Mouse (Mus musculus): Measurements from ENCODE around the gene Tet3. TPM values are rescaled to one million over a fixed set of nuclear protein-coding genes. Genes with fewer than 3 reads are reported as not detected.

The Tet3 gene
- polyA plus RNA-seq, 1 experiment from 2014 or later: 67.0 TPM

GRCm38 (mm10) chr6:83499078-83499477 lies 40.2 kb upstream of the Tet3 start:
- H3K9me3 ChIP-seq (ENCODE audit: control insufficient read depth, low read length): no peaks in the 10 kb centered on the region
- H3K4me3 ChIP-seq (ENCODE audit: low read depth, low read length): no peak overlapping the region
- no peak overlapping the region for H3K27ac ChIP-seq (ENCODE audit: low read depth, low read length)
- H3K4me2 ChIP-seq (ENCODE audit: low read depth, low read length): no peak overlapping the region
- 95% methylated on average over 10 of the region's 10 CpGs for WGBS
- ATAC-seq (ENCODE audit: low read depth): no peak
- 0 out of 2 replicates have a peak, but pooled peaks cover 2% of the 10 kb centered on the region for H3K36me3 ChIP-seq (ENCODE audit: control insufficient read depth, insufficient read depth, low read length)
- no peaks in the 10 kb centered on the region for H3K27me3 ChIP-seq (ENCODE audit: control insufficient read depth, insufficient read depth, low read length)
- no peak overlapping the region for H3K9ac ChIP-seq (replicated peaks; ENCODE audit: low read depth, low read length)
- no peaks in the 10 kb centered on the region for H3K4me1 ChIP-seq (ENCODE audit: control insufficient read depth, insufficient read depth, low read length)

GRCm38 (mm10) chr6:83496753-83497710 lies 38.1 kb upstream of the Tet3 start:
- Histone ChIP-seq H3K9me3 (ENCODE audit: control insufficient read depth, low read length) (no peaks in the 10 kb centered on the region), H3K4me3 (ENCODE audit: low read depth, low read length) (no peak overlapping the region), H3K27ac (ENCODE audit: low read depth, low read length) (no peak overlapping the region), H3K4me2 (ENCODE audit: low read depth, low read length) (no peak overlapping the region), H3K9ac (replicated peaks; ENCODE audit: low read depth, low read length) (no peak overlapping the region), H3K4me1 (ENCODE audit: control insufficient read depth, insufficient read depth, low read length) (no peaks in the 10 kb centered on the region), H3K36me3 (ENCODE audit: control insufficient read depth, insufficient read depth, low read length) (peaks cover 11% of the 10 kb centered on the region; the same call in 1 of the 2 replicates), H3K27me3 (ENCODE audit: control insufficient read depth, insufficient read depth, low read length) (no peaks in the 10 kb centered on the region)
- 88% methylated on average over 22 of the region's 22 CpGs for WGBS
- ATAC-seq (ENCODE audit: low read depth): no peak

- Histone ChIP-seq H3K27me3 (ENCODE audit: control insufficient read depth, insufficient read depth, low read length) (no peaks in the 10 kb centered on the region), H3K4me1 (ENCODE audit: control insufficient read depth, insufficient read depth, low read length) (no peaks in the 10 kb centered on the region), H3K4me2 (ENCODE audit: low read depth, low read length) (no peak overlapping the region), H3K9me3 (ENCODE audit: control insufficient read depth, low read length) (no peaks in the 10 kb centered on the region), H3K36me3 (ENCODE audit: control insufficient read depth, insufficient read depth, low read length) (peaks cover 11% of the 10 kb centered on the region; the same call in 1 of the 2 replicates), H3K9ac (replicated peaks; ENCODE audit: low read depth, low read length) (no peak overlapping the region), H3K27ac (ENCODE audit: low read depth, low read length) (no peak overlapping the region), H3K4me3 (ENCODE audit: low read depth, low read length) (no peak overlapping the region)
- WGBS: 92% methylated on average over 9 of the region's 9 CpGs
- ATAC-seq (ENCODE audit: low read depth): no peak
Measured at GRCm38 (mm10) chr6:83496009-83496752, 37.3 kb upstream of the Tet3 start.

- H3K27ac ChIP-seq (ENCODE audit: low read depth, low read length): no peak overlapping the region
- H3K27me3 ChIP-seq (ENCODE audit: control insufficient read depth, insufficient read depth, low read length): no peaks in the 10 kb centered on the region
- no peak overlapping the region for H3K9ac ChIP-seq (replicated peaks; ENCODE audit: low read depth, low read length)
- H3K4me2 ChIP-seq (ENCODE audit: low read depth, low read length): no peak overlapping the region
- peaks cover 42% of the 10 kb centered on the region for H3K36me3 ChIP-seq (ENCODE audit: control insufficient read depth, insufficient read depth, low read length)
- 86% methylated on average over 4 of the region's 4 CpGs for WGBS
- no peaks in the 10 kb centered on the region for H3K9me3 ChIP-seq (ENCODE audit: control insufficient read depth, low read length)
- ATAC-seq (ENCODE audit: low read depth): no peak
- H3K4me3 ChIP-seq (ENCODE audit: low read depth, low read length): no peak overlapping the region
- no peaks in the 10 kb centered on the region for H3K4me1 ChIP-seq (ENCODE audit: control insufficient read depth, insufficient read depth, low read length)
Measured at GRCm38 (mm10) chr6:83490622-83491021, 31.7 kb upstream of the Tet3 start.

DNA sequence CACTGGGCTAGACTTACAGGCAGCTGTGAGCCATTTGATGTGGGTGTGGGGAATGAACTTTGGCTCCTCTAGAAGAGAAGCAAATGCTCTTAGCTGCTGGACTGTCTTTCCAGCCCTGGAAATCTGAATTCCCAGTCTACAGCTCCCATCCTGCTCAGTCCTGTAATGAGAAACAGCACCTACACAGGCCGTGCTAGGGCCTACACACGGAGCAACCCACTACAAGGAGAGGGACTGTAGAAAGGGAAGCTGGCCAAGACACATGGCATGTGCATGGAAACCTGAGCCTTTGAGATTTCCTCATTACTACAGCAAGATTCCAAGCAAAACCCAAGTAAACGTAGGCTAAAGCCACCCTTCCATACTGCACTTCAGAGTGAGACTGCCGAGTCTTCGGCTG lies 29.3 kb upstream of the Tet3 start:
- WGBS: 94% methylated on average over 5 of the region's 5 CpGs
- Histone ChIP-seq H3K9ac (replicated peaks; ENCODE audit: low read depth, low read length) (no peak overlapping the region), H3K27ac (ENCODE audit: low read depth, low read length) (no peak overlapping the region), H3K27me3 (ENCODE audit: control insufficient read depth, insufficient read depth, low read length) (no peaks in the 10 kb centered on the region), H3K4me3 (ENCODE audit: low read depth, low read length) (no peak overlapping the region), H3K4me2 (ENCODE audit: low read depth, low read length) (no peak overlapping the region), H3K4me1 (ENCODE audit: control insufficient read depth, insufficient read depth, low read length) (no peaks in the 10 kb centered on the region), H3K36me3 (ENCODE audit: control insufficient read depth, insufficient read depth, low read length) (peaks cover 37% of the 10 kb centered on the region), H3K9me3 (ENCODE audit: control insufficient read depth, low read length) (no peaks in the 10 kb centered on the region)
- ATAC-seq (ENCODE audit: low read depth): no peak

- Histone ChIP-seq H3K4me2 (ENCODE audit: low read depth, low read length) (no peak overlapping the region), H3K4me3 (ENCODE audit: low read depth, low read length) (no peak overlapping the region), H3K27me3 (ENCODE audit: control insufficient read depth, insufficient read depth, low read length) (no peaks in the 10 kb centered on the region), H3K4me1 (ENCODE audit: control insufficient read depth, insufficient read depth, low read length) (no peaks in the 10 kb centered on the region), H3K9ac (replicated peaks; ENCODE audit: low read depth, low read length) (no peak overlapping the region), H3K36me3 (ENCODE audit: control insufficient read depth, insufficient read depth, low read length) (peaks cover 37% of the 10 kb centered on the region), H3K9me3 (ENCODE audit: control insufficient read depth, low read length) (no peaks in the 10 kb centered on the region), H3K27ac (ENCODE audit: low read depth, low read length) (no peak overlapping the region)
- WGBS: 95% methylated on average over 4 of the region's 4 CpGs
- ATAC-seq (ENCODE audit: low read depth): no peak
Measured at GRCm38 (mm10) chr6:83487298-83487697, 28.4 kb upstream of the Tet3 start.

DNA sequence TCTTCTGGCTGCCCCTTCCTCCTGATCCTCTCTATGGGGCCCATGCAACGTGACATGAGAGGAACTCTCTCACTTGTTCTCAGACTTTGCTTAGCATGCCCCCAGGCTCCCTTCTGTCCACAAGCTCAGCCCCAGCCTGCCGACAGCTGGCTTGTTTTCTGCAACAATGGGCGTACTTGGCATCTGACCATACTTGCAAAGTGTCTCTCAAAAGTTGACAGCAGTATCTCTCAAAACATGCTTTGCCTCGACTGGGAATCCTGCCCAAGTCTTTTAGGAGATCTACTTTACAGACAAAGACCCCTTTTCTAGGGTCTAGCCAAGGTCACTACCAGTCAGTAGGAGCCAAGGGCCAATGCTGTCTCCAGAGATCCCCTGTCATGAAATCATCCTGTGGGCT lies 27.0 kb upstream of the Tet3 start:
- no peak overlapping the region for H3K9ac ChIP-seq (replicated peaks; ENCODE audit: low read depth, low read length)
- no peaks in the 10 kb centered on the region for H3K27me3 ChIP-seq (ENCODE audit: control insufficient read depth, insufficient read depth, low read length)
- H3K27ac ChIP-seq (ENCODE audit: low read depth, low read length): no peak overlapping the region
- H3K9me3 ChIP-seq (ENCODE audit: control insufficient read depth, low read length): no peaks in the 10 kb centered on the region
- no peak overlapping the region for H3K4me2 ChIP-seq (ENCODE audit: low read depth, low read length)
- ATAC-seq (ENCODE audit: low read depth): peak; percentile 41; the same call in 1 of the 2 replicates
- H3K36me3 ChIP-seq (ENCODE audit: control insufficient read depth, insufficient read depth, low read length): peaks cover 48% of the 10 kb centered on the region
- no peaks in the 10 kb centered on the region for H3K4me1 ChIP-seq (ENCODE audit: control insufficient read depth, insufficient read depth, low read length)
- H3K4me3 ChIP-seq (ENCODE audit: low read depth, low read length): no peak overlapping the region
- WGBS: 58% methylated on average over 4 of the region's 4 CpGs

GRCm38 (mm10) chr6:83483776-83484175 lies 24.9 kb upstream of the Tet3 start:
- WGBS: 96% methylated on average over 7 of the region's 7 CpGs
- Histone ChIP-seq H3K4me3 (ENCODE audit: low read depth, low read length) (no peak overlapping the region), H3K27ac (ENCODE audit: low read depth, low read length) (no peak overlapping the region), H3K4me1 (ENCODE audit: control insufficient read depth, insufficient read depth, low read length) (no peaks in the 10 kb centered on the region), H3K36me3 (ENCODE audit: control insufficient read depth, insufficient read depth, low read length) (peaks cover 39% of the 10 kb centered on the region), H3K9ac (replicated peaks; ENCODE audit: low read depth, low read length) (no peak overlapping the region), H3K9me3 (ENCODE audit: control insufficient read depth, low read length) (no peaks in the 10 kb centered on the region), H3K27me3 (ENCODE audit: control insufficient read depth, insufficient read depth, low read length) (no peaks in the 10 kb centered on the region), H3K4me2 (ENCODE audit: low read depth, low read length) (no peak overlapping the region)
- ATAC-seq (ENCODE audit: low read depth): no peak
